Mouse (Mus musculus): Measurements from ENCODE around the gene Mcam. TPM values are rescaled to one million over a fixed set of nuclear protein-coding genes. Genes with fewer than 3 reads are reported as not detected.

Gene Mcam
- total and polyA plus RNA-seq, 3 experiments = 0.15 to 0.88 TPM; not detected in 1

DNA sequence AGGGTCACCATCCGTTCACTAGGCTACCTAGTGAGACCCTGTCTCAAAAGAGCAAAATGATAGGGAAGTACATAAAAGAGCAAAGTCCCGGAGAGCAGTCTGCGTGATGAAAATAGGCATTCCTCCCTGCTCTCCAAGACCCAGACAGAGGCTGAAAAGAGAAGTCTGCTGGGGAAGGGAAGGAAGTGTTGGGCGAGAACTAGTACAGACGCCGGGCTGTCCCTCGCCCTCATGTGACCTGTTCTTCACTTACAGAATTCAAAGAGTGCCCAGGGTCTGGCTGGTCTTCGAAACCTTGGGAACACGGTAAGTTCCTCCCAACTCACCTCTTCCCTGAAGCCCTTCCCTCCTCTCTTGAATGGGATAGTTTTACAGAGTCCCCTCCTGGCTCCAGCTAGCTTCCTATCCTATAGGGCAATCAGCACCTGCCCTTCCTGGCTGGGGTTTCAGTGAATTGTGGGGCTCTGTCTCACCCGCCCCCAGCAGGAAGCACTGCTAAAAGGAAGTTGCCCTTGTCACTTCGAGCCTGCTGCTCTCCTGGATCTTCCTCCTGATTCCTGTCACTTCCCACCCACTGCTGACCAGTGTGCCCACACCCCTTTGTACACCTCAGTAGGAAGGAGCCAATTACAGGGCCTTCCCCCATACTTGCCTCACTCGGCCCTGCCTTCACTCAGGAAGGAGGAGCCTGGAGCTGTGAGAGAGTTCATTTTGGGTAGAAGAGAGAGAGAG, 45.2 kb upstream of the Mcam start:
- peaks cover 0 to 19% of the 10 kb centered on the region in 2 experiments; a peak in 2 of 4 replicates for H3K4me1 ChIP-seq (ENCODE audit: control insufficient read depth in 1 of 2, insufficient read depth in 2 of 2, low read length in 2 of 2)

GRCm38 (mm10) chr9:44093612-44094503, 40.4 kb upstream of the Mcam start:
- Histone ChIP-seq H3K9ac (ENCODE audit: control insufficient read depth, low read depth, low read length, poor library complexity, severe bottlenecking) (no peak overlapping the region), H3K79me2 (ENCODE audit: control insufficient read depth, insufficient read depth, low read length, poor library complexity) (no peaks in the 10 kb centered on the region), H3K27me3 (ENCODE audit: control insufficient read depth in 1 of 2, insufficient read depth in 2 of 2, low read length in 2 of 2) (no peaks in the 10 kb centered on the region), H3K36me3 (ENCODE audit: control insufficient read depth in 1 of 2, insufficient read depth in 2 of 2, low read length in 2 of 2) (peaks cover 0 to 12% of the 10 kb centered on the region in 2 experiments; a peak in 2 of 4 replicates), H3K9me3 (replicated peaks; ENCODE audit: insufficient read depth, low read length) (no peaks in the 10 kb centered on the region), H3K27ac (ENCODE audit: control insufficient read depth, low read depth, low read length) (no peak overlapping the region), H3K4me1 (ENCODE audit: control insufficient read depth in 1 of 2, insufficient read depth in 2 of 2, low read length in 2 of 2) (peaks cover 3 to 20% of the 10 kb centered on the region in 2 experiments), H3K4me3 (ENCODE audit: control insufficient read depth in 1 of 2, insufficient read depth in 1 of 2, low read depth in 2 of 2, low read length in 2 of 2) (no peak overlapping the region)
- peak; percentile 32; the same call in 1 of the 2 replicates for TF ChIP-seq ZNF384 (IDR thresholded peaks at IDR 0.05; ENCODE audit: low read depth, low read length)
- peak; percentile 59 for TF ChIP-seq SMC3 (IDR thresholded peaks at IDR 0.05; ENCODE audit: low read depth, low read length)
- TF ChIP-seq TAL1 (IDR thresholded peaks at IDR 0.05; ENCODE audit: low read length) = no peak
- peak; percentile 60 to 88 (median 70); a peak in 5 of 6 replicates for TF ChIP-seq CTCF (IDR thresholded peaks at IDR 0.05 in 2 of 3, conservative IDR thresholded peaks at IDR 0.05 in 1 of 3; ENCODE audit: control insufficient read depth in 1 of 3, insufficient read depth in 1 of 3, low read depth in 2 of 3, low read length in 3 of 3, poor library complexity in 1 of 3, severe bottlenecking in 1 of 3)
- no peak for TF ChIP-seq MAFK (IDR thresholded peaks at IDR 0.05; ENCODE audit: borderline replicate concordance, low read depth, low read length)
- 0 out of 2 replicates have a peak, but pooled peaks have one; percentile 22 for TF ChIP-seq ZC3H11A (IDR thresholded peaks at IDR 0.05; ENCODE audit: low read depth, low read length)
- TF ChIP-seq JUND (IDR thresholded peaks at IDR 0.05; ENCODE audit: low read depth, low read length) = no peak
- peak; percentile 40 for TF ChIP-seq RAD21 (IDR thresholded peaks at IDR 0.05; ENCODE audit: low read depth, low read length)
- TF ChIP-seq NELFE (IDR thresholded peaks at IDR 0.05; ENCODE audit: low read depth, low read length) = no peak
- TF ChIP-seq ETS1 (IDR thresholded peaks at IDR 0.05; ENCODE audit: low read depth, low read length) = no peak
- DNase-seq (ENCODE audit: low read depth, low spot score) = peak; percentile 51

More for the DNA sequence above, 45.2 kb upstream of the Mcam start:
- TF ChIP-seq TBP (IDR thresholded peaks at IDR 0.05; ENCODE audit: low read depth, low read length) = no peak; the same call in 1 of the 2 replicates
- peak; percentile 29; the same call in 1 of the 2 replicates for TF ChIP-seq ELF1 (IDR thresholded peaks at IDR 0.05; ENCODE audit: low read depth, low read length)
- peak in 1 of 2 experiments; percentile 12; a peak in 1 of 4 replicates for TF ChIP-seq EP300 (IDR thresholded peaks at IDR 0.05; ENCODE audit: low read depth in 1 of 2, low read length in 2 of 2)
- TF ChIP-seq SIN3A (IDR thresholded peaks at IDR 0.05; ENCODE audit: low read length) = peak; percentile 56; the same call in 1 of the 2 replicates
- TF ChIP-seq NELFE (IDR thresholded peaks at IDR 0.05; ENCODE audit: low read depth, low read length) = peak; percentile 41
- TF ChIP-seq RCOR1 (IDR thresholded peaks at IDR 0.05; ENCODE audit: low read depth, low read length) = no peak
- 0 out of 4 replicates have a peak, but pooled peaks of 1 of the 2 experiments have one; percentile 54 for TF ChIP-seq USF2 (IDR thresholded peaks at IDR 0.05; ENCODE audit: borderline replicate concordance in 1 of 2, insufficient read depth in 1 of 2, low read depth in 1 of 2, low read length in 2 of 2)
- TF ChIP-seq TCF12 (IDR thresholded peaks at IDR 0.05; ENCODE audit: low read depth, low read length) = peak; percentile 11; the same call in 1 of the 2 replicates
- peak; percentile 88 for TF ChIP-seq USF1 (IDR thresholded peaks at IDR 0.05; ENCODE audit: low read depth, low read length)
- Histone ChIP-seq H3K9ac (ENCODE audit: control insufficient read depth, low read depth, low read length, poor library complexity, severe bottlenecking) (peak overlapping the region; percentile 32), H3K27ac (ENCODE audit: control insufficient read depth, low read depth, low read length) (peak overlapping the region; percentile 63), H3K27me3 (ENCODE audit: control insufficient read depth in 1 of 2, insufficient read depth in 2 of 2, low read length in 2 of 2) (no peaks in the 10 kb centered on the region), H3K9me3 (replicated peaks; ENCODE audit: insufficient read depth, low read length) (no peaks in the 10 kb centered on the region), H3K36me3 (ENCODE audit: control insufficient read depth in 1 of 2, insufficient read depth in 2 of 2, low read length in 2 of 2) (peaks cover 0 to 7% of the 10 kb centered on the region in 2 experiments; a peak in 2 of 4 replicates), H3K4me3 (ENCODE audit: control insufficient read depth in 1 of 2, insufficient read depth in 1 of 2, low read depth in 2 of 2, low read length in 2 of 2) (peak overlapping the region; percentile 0 to 20; a peak in 2 of 4 replicates), H3K79me2 (ENCODE audit: control insufficient read depth, insufficient read depth, low read length, poor library complexity) (no peaks in the 10 kb centered on the region; the same call in 1 of the 2 replicates)
- DNase-seq (ENCODE audit: low read depth, low spot score) = peak; percentile 78
